Mouse (Mus musculus) brown adipose tissue, adult 24 weeks (tissue): ENCODE measurements around the gene Lcmt2. TPM values are rescaled to one million over a fixed set of nuclear protein-coding genes. Genes with fewer than 3 reads are reported as not detected.
A peak's percentile ranks its signal among the peaks of the same experiment; 100 is the strongest.

Experiments used
- H3K27ac ChIP-seq: fragments of 200-500 bp; replicated peaks from 2 replicates; pipeline ENCODE4 v1.5.1; 2012; ENCODE audit warnings: low read depth, mild to moderate bottlenecking, low read length
- H3K4me1 ChIP-seq: fragments of 200-500 bp; 2 replicates; pipeline ENCODE4 v1.6.1; 2012; ENCODE audit warnings: low read length, mixed read lengths; ENCODE audit not compliant: control insufficient read depth, insufficient read depth, insufficient read length
- H3K4me3 ChIP-seq: fragments of 200-500 bp; 2 replicates; pipeline ENCODE4 v1.5.1; 2012; ENCODE audit warnings: low read depth, mild to moderate bottlenecking, low read length, moderate library complexity; ENCODE audit not compliant: insufficient read depth
- polyA plus RNA-seq: library from polyadenylated mRNA; stranded (reverse); fragments of >200 nt; gene quantifications from 2 replicates; pipeline ENCODE4 v1.2.4, GENCODE M21; 2012; ENCODE audit not compliant: missing spikeins, insufficient read depth, insufficient read length

Lcmt2 gene
- 4.9 and 5.9 TPM in 2 replicates for polyA plus RNA-seq

DNA sequence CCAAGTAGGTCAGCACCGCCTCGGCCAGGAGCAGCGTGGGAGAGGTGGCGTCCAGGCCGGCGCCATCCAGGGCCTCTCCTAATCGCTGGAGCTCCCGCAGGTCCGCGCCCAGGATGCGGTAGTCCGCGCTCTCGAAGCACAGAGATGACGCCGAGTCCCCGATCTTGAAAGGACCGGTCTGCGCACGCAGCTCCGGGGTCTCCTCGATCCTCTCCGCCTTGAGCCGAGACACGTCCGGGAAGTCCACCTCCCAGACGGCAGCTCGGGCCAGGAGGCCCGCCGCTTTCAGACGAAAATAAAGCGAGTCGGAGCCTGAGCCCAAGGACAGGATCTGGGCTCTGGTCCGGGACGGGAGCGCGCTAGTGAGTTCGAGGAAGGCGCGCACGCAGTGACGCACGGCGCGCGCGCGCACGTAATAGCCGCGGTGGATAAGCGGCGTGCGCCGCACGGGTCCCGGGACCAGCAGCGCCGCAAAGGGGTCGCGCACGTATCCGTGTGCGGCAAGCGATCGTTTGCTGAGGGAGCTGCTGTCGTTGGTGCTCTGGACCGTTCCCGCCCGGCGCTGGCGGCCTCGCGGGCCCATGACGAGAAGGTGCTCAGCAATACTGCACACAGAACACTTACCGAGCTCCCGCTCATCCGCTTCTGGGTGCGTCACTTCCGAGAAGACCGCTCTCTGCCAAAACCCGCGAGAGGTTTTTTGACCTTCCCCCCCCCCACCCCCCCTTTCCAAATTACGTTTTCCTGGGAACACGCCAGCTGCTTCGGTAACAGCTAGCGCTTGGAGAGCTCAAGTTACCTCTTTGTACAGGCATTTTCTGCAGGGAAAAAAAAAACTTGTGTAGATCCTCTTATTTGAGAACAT lies at the start of gene Lcmt2, which contains the start of gene Adal:
Gene Lcmt2 (minus strand): TSS at position 636 of the 865 bp plus-strand sequence.
Gene Adal (plus strand): TSS at position 411 of the 865 bp plus-strand sequence.
- peak within 1 kb of the TSS; percentile 97 for H3K4me3 ChIP-seq
- peaks cover 8% of the 10 kb centered on the region for H3K4me1 ChIP-seq
- peak within 1 kb of the TSS; percentile 95 for H3K27ac ChIP-seq

- H3K4me1 ChIP-seq, result no peaks in the 10 kb centered on the region
- no peak overlapping the region for H3K4me3 ChIP-seq
- H3K27ac ChIP-seq, result no peak overlapping the region
These were observed 48.1 kb upstream of the Lcmt2 start for GRCm38 (mm10) chr2:121188530-121188929.

DNA sequence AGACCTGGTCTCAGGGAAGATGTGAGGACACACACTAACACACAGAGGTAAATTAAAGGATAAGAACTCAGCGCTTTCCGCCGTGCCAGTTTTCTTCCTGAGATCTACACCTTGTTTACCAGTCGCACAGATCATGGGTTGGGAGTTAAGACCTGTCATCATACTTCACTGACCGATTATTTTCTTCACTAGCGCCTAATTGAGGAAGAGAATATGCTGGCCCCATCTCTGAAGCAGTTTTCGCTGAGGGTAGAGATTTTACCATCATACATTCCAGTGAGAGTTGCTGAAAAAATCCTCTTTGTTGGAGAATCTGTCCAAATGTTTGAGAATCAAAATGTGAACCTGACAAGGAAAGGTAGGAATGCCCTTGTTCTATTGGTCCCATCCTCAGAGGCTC lies 43.7 kb upstream of the Lcmt2 start:
- Histone ChIP-seq H3K4me3 (no peak overlapping the region), H3K27ac (no peak overlapping the region), H3K4me1 (no peaks in the 10 kb centered on the region)

DNA sequence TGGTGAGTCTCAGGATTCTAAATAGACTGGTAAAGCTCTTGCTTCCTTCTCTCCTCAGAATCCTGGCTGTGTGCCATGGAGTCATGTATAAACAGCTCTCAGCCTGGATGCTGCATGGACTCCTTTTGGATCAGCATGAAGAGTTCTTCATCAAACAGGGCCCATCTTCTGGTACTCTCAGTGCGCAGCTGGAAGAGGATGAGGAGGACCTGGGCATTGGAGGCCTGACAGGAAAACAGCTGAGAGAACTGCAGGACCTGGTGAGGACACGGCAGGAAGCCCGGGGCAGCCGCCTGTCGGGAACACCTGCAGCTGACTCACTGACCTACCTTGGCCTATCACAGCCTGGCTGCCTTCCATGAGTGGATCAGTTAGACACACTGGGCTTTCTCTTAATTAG lies 43.0 kb upstream of the Lcmt2 start:
- Histone ChIP-seq H3K4me1 (no peaks in the 10 kb centered on the region), H3K4me3 (no peak overlapping the region)

GRCm38 (mm10) chr2:121178828-121179479 lies 38.5 kb upstream of the Lcmt2 start:
- H3K27ac ChIP-seq, result no peak overlapping the region
- no peak overlapping the region for H3K4me3 ChIP-seq
- no peaks in the 10 kb centered on the region for H3K4me1 ChIP-seq

More for the DNA sequence above, 43.0 kb upstream of the Lcmt2 start:
- H3K27ac ChIP-seq, result no peak overlapping the region

GRCm38 (mm10) chr2:121170980-121171742 lies 30.7 kb upstream of the Lcmt2 start, which contains the start of gene Zscan29:
Zscan29 (minus strand) TSS chr2:121171125.
- H3K27ac ChIP-seq, result peak within 1 kb of the TSS; percentile 80
- peak within 1 kb of the TSS; percentile 91 for H3K4me3 ChIP-seq
- peaks cover 4% of the 10 kb centered on the region; the same call in 1 of the 2 replicates for H3K4me1 ChIP-seq

- Histone ChIP-seq H3K27ac (peak within 1 kb of the TSS; percentile 80), H3K4me3 (peak within 1 kb of the TSS; percentile 91)
These were observed 30.1 kb upstream of the Lcmt2 start, which contains the start of gene Tubgcp4 for GRCm38 (mm10) chr2:121170481-121170971. Tubgcp4 (plus strand) TSS chr2:121170654.

DNA sequence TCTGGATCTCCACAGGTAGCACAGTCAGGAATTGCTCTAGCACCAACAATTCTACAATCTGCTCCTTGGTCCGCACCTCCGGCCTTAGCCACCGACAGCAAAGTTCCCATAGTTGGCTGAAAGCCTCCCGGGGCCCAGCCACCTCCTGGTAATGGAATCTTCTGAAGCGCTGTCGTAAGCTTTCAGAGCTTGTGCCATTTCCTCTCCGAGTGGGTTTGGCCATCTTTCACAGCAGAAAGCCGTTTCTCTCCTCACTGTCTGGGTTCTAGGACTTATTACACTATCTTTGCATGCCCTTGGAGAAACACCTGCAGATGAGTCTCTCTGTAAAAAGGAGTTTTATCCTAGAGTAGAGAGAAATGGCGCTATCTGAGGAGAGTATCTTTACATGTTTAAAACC lies 29.4 kb upstream of the Lcmt2 start:
- Histone ChIP-seq H3K4me3 (peak overlapping the region; percentile 91), H3K4me1 (peaks cover 4% of the 10 kb centered on the region; the same call in 1 of the 2 replicates), H3K27ac (peak overlapping the region; percentile 80)

More at GRCm38 (mm10) chr2:121170481-121170971, 30.1 kb upstream of the Lcmt2 start, which contains the start of gene Tubgcp4:
- H3K4me1 ChIP-seq, result peaks cover 4% of the 10 kb centered on the region; the same call in 1 of the 2 replicates

- peaks cover 4% of the 10 kb centered on the region; the same call in 1 of the 2 replicates for H3K4me1 ChIP-seq
- no peak overlapping the region for H3K27ac ChIP-seq
- H3K4me3 ChIP-seq, result peak overlapping the region; percentile 26
These were observed 28.7 kb upstream of the Lcmt2 start for GRCm38 (mm10) chr2:121169173-121169572.

- H3K4me3 ChIP-seq, result no peak overlapping the region
- no peak overlapping the region for H3K27ac ChIP-seq
- H3K4me1 ChIP-seq, result no peaks in the 10 kb centered on the region
These were observed 12.6 kb upstream of the Lcmt2 start for GRCm38 (mm10) chr2:121153100-121153499.

- Histone ChIP-seq H3K4me3 (no peak overlapping the region), H3K4me1 (no peaks in the 10 kb centered on the region), H3K27ac (no peak overlapping the region)
These were observed 9.2 kb upstream of the Lcmt2 start for GRCm38 (mm10) chr2:121149679-121150078.

DNA sequence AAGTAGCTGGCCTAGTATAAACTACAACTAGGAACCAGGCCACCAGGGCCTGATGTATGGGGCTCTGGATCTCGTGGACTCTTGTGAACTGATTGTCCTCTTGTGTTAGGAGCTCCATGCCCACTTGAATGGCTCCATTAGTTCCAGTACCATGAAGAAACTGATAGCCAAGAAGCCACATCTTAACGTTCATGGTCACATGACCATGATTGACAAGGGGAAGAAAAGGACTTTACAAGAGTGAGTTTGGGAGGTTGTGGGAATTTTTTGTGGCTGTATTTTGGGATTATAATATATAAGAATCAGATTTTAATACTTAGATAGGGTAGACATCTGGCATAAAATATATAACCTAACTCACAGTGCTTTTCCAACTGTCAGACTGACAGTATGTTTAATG lies 2.0 kb upstream of the Lcmt2 start:
- no peak overlapping the region for H3K4me3 ChIP-seq

DNA sequence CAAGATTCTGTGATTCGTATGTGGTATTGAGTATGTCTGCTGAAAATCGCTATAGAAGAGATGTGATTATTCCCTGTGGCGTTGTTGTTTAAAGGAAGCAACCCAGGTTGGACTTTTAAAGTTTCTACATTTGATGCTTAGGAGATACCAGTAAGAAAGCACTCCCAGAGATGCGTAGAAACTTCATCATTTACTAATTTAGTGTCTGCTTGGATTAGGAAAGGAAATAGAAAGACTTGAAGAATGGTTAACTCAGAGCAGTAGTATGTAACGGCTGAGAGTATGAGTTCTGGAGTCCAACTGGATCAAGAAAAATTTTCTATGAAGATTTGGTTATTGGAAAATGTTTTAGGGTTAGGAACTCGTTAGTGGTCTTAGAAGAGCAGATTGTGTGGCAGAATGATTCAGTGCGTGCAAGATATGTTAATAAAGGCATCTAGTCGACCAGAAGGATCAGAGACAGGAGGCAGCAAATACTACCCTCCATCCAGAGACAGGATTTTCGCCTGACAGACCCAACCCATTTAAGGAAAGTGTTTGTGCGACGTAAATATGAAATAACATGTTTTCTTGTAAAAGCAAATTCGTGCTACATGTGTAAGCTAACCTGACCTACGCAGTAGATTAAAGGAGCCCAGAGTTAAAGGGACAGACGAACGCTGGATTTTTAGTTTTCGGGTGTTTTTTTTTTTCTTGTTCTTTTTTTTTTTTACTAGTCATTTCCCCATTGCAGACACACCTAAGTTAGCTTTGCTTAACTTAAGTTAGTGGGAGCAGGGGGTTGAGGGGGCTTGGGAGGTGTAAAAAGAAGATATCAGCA lies 973 bp upstream of the Lcmt2 start:
- Histone ChIP-seq H3K4me3 (no peak overlapping the region), H3K4me1 (peaks cover 8% of the 10 kb centered on the region), H3K27ac (no peak overlapping the region)

More for the DNA sequence above, 2.0 kb upstream of the Lcmt2 start:
- no peak overlapping the region for H3K27ac ChIP-seq
- peaks cover 8% of the 10 kb centered on the region for H3K4me1 ChIP-seq
